Mouse (Mus musculus): Measurements from ENCODE around the gene Atp4b. TPM values are rescaled to one million over a fixed set of nuclear protein-coding genes. Genes with fewer than 3 reads are reported as not detected.

Atp4b gene
- not detected in 2 replicates for polyA plus RNA-seq (2015; fragmentation: Nextera tagmentation; extraction: Ambion mirVana)

- Histone ChIP-seq H3K36me3 (ENCODE audit: control insufficient read depth, insufficient read depth) (no peaks in the 10 kb centered on the region), H3K4me1 (replicated peaks; ENCODE audit: control insufficient read depth, insufficient read depth, low read length) (no peaks in the 10 kb centered on the region), H3K4me2 (ENCODE audit: low read length) (no peak within 1 kb of the TSS), H3K9ac (replicated peaks; ENCODE audit: low read depth, low read length) (no peak within 1 kb of the TSS), H3K4me3 (replicated peaks; ENCODE audit: low read length) (no peak within 1 kb of the TSS), H3K27ac (ENCODE audit: low read length) (no peak within 1 kb of the TSS), H3K27me3 (replicated peaks; ENCODE audit: control insufficient read depth, insufficient read depth, low read length) (no peaks in the 10 kb centered on the region), H3K9me3 (ENCODE audit: control insufficient read depth, low read length) (no peaks in the 10 kb centered on the region)
- WGBS: 78% methylated on average over 5 of the region's 5 CpGs
- no peak for ATAC-seq
Observed at GRCm38 (mm10) chr8:13396725-13397124, at the start of gene Atp4b. Atp4b (minus strand) TSS chr8:13396825.

- no peak overlapping the region for H3K4me3 ChIP-seq (replicated peaks; ENCODE audit: low read length)
- H3K4me2 ChIP-seq (ENCODE audit: low read length): no peak overlapping the region
- H3K9ac ChIP-seq (replicated peaks; ENCODE audit: low read depth, low read length): no peak overlapping the region
- H3K4me1 ChIP-seq (replicated peaks; ENCODE audit: control insufficient read depth, insufficient read depth, low read length): no peaks in the 10 kb centered on the region
- no peaks in the 10 kb centered on the region for H3K36me3 ChIP-seq (ENCODE audit: control insufficient read depth, insufficient read depth)
- H3K27me3 ChIP-seq (replicated peaks; ENCODE audit: control insufficient read depth, insufficient read depth, low read length): no peaks in the 10 kb centered on the region
- no peaks in the 10 kb centered on the region for H3K9me3 ChIP-seq (ENCODE audit: control insufficient read depth, low read length)
- ATAC-seq: no peak
- no peak overlapping the region for H3K27ac ChIP-seq (ENCODE audit: low read length)
- 90% methylated on average over 2 of the region's 2 CpGs for WGBS
Observed at GRCm38 (mm10) chr8:13442152-13442551, 45.5 kb upstream of the Atp4b start.

GRCm38 (mm10) chr8:13437531-13437930 lies 40.9 kb upstream of the Atp4b start:
- H3K4me3 ChIP-seq (replicated peaks; ENCODE audit: low read length): no peak overlapping the region
- WGBS: 83% methylated on average over 2 of the region's 2 CpGs
- H3K9me3 ChIP-seq (ENCODE audit: control insufficient read depth, low read length): no peaks in the 10 kb centered on the region
- H3K9ac ChIP-seq (replicated peaks; ENCODE audit: low read depth, low read length): no peak overlapping the region
- no peaks in the 10 kb centered on the region for H3K4me1 ChIP-seq (replicated peaks; ENCODE audit: control insufficient read depth, insufficient read depth, low read length)
- no peak overlapping the region for H3K4me2 ChIP-seq (ENCODE audit: low read length)
- H3K27me3 ChIP-seq (replicated peaks; ENCODE audit: control insufficient read depth, insufficient read depth, low read length): peaks cover 14% of the 10 kb centered on the region
- H3K27ac ChIP-seq (ENCODE audit: low read length): no peak overlapping the region
- no peak for ATAC-seq
- H3K36me3 ChIP-seq (ENCODE audit: control insufficient read depth, insufficient read depth): no peaks in the 10 kb centered on the region

- Histone ChIP-seq H3K9ac (replicated peaks; ENCODE audit: low read depth, low read length) (no peak overlapping the region), H3K36me3 (ENCODE audit: control insufficient read depth, insufficient read depth) (no peaks in the 10 kb centered on the region), H3K9me3 (ENCODE audit: control insufficient read depth, low read length) (no peaks in the 10 kb centered on the region), H3K27ac (ENCODE audit: low read length) (no peak overlapping the region), H3K4me2 (ENCODE audit: low read length) (no peak overlapping the region), H3K27me3 (replicated peaks; ENCODE audit: control insufficient read depth, insufficient read depth, low read length) (peaks cover 14% of the 10 kb centered on the region), H3K4me3 (replicated peaks; ENCODE audit: low read length) (no peak overlapping the region), H3K4me1 (replicated peaks; ENCODE audit: control insufficient read depth, insufficient read depth, low read length) (no peaks in the 10 kb centered on the region)
- 3% methylated on average over 8 of the region's 8 CpGs for WGBS
- ATAC-seq: no peak
Observed at GRCm38 (mm10) chr8:13436052-13436451, 39.4 kb upstream of the Atp4b start.

GRCm38 (mm10) chr8:13434889-13435288 lies 38.3 kb upstream of the Atp4b start, which contains the start of gene Tmem255b:
Tmem255b (plus strand) TSS chr8:13435189.
- 10% methylated on average over 10 of the region's 10 CpGs for WGBS
- Histone ChIP-seq H3K27ac (ENCODE audit: low read length) (no peak within 1 kb of the TSS), H3K4me3 (replicated peaks; ENCODE audit: low read length) (no peak within 1 kb of the TSS), H3K4me2 (ENCODE audit: low read length) (no peak within 1 kb of the TSS), H3K9ac (replicated peaks; ENCODE audit: low read depth, low read length) (no peak within 1 kb of the TSS), H3K36me3 (ENCODE audit: control insufficient read depth, insufficient read depth) (no peaks in the 10 kb centered on the region), H3K4me1 (replicated peaks; ENCODE audit: control insufficient read depth, insufficient read depth, low read length) (peaks cover 3% of the 10 kb centered on the region; the same call in 1 of the 2 replicates), H3K9me3 (ENCODE audit: control insufficient read depth, low read length) (no peaks in the 10 kb centered on the region), H3K27me3 (replicated peaks; ENCODE audit: control insufficient read depth, insufficient read depth, low read length) (peaks cover 14% of the 10 kb centered on the region)
- ATAC-seq: no peak

- ATAC-seq: no peak
- peaks cover 14% of the 10 kb centered on the region for H3K27me3 ChIP-seq (replicated peaks; ENCODE audit: control insufficient read depth, insufficient read depth, low read length)
- 70% methylated on average over 5 of the region's 5 CpGs for WGBS
- no peak overlapping the region for H3K4me2 ChIP-seq (ENCODE audit: low read length)
- H3K36me3 ChIP-seq (ENCODE audit: control insufficient read depth, insufficient read depth): no peaks in the 10 kb centered on the region
- no peak overlapping the region for H3K9ac ChIP-seq (replicated peaks; ENCODE audit: low read depth, low read length)
- H3K27ac ChIP-seq (ENCODE audit: low read length): no peak overlapping the region
- H3K4me1 ChIP-seq (replicated peaks; ENCODE audit: control insufficient read depth, insufficient read depth, low read length): peaks cover 3% of the 10 kb centered on the region; the same call in 1 of the 2 replicates
- H3K9me3 ChIP-seq (ENCODE audit: control insufficient read depth, low read length): no peaks in the 10 kb centered on the region
- no peak overlapping the region for H3K4me3 ChIP-seq (replicated peaks; ENCODE audit: low read length)
Observed at GRCm38 (mm10) chr8:13433130-13433529, 36.5 kb upstream of the Atp4b start.

- no peak overlapping the region for H3K4me3 ChIP-seq (replicated peaks; ENCODE audit: low read length)
- peaks cover 3% of the 10 kb centered on the region; the same call in 1 of the 2 replicates for H3K4me1 ChIP-seq (replicated peaks; ENCODE audit: control insufficient read depth, insufficient read depth, low read length)
- H3K27me3 ChIP-seq (replicated peaks; ENCODE audit: control insufficient read depth, insufficient read depth, low read length): peaks cover 12% of the 10 kb centered on the region
- ATAC-seq: no peak
- no peak overlapping the region for H3K27ac ChIP-seq (ENCODE audit: low read length)
- no peak overlapping the region; the same call in 1 of the 2 replicates for H3K9ac ChIP-seq (replicated peaks; ENCODE audit: low read depth, low read length)
- no peak overlapping the region for H3K4me2 ChIP-seq (ENCODE audit: low read length)
- no peaks in the 10 kb centered on the region for H3K9me3 ChIP-seq (ENCODE audit: control insufficient read depth, low read length)
- H3K36me3 ChIP-seq (ENCODE audit: control insufficient read depth, insufficient read depth): no peaks in the 10 kb centered on the region
Observed at GRCm38 (mm10) chr8:13430866-13431265, 34.2 kb upstream of the Atp4b start.

- Histone ChIP-seq H3K9ac (replicated peaks; ENCODE audit: low read depth, low read length) (no peak overlapping the region; the same call in 1 of the 2 replicates), H3K9me3 (ENCODE audit: control insufficient read depth, low read length) (no peaks in the 10 kb centered on the region), H3K36me3 (ENCODE audit: control insufficient read depth, insufficient read depth) (no peaks in the 10 kb centered on the region), H3K4me3 (replicated peaks; ENCODE audit: low read length) (no peak overlapping the region), H3K27me3 (replicated peaks; ENCODE audit: control insufficient read depth, insufficient read depth, low read length) (peaks cover 8% of the 10 kb centered on the region), H3K27ac (ENCODE audit: low read length) (no peak overlapping the region), H3K4me2 (ENCODE audit: low read length) (no peak overlapping the region), H3K4me1 (replicated peaks; ENCODE audit: control insufficient read depth, insufficient read depth, low read length) (peaks cover 3% of the 10 kb centered on the region; the same call in 1 of the 2 replicates)
- 61% methylated on average over 7 of the region's 7 CpGs for WGBS
- no peak for ATAC-seq
Observed at GRCm38 (mm10) chr8:13430412-13430811, 33.8 kb upstream of the Atp4b start.

GRCm38 (mm10) chr8:13428156-13428555 lies 31.5 kb upstream of the Atp4b start:
- Histone ChIP-seq H3K36me3 (ENCODE audit: control insufficient read depth, insufficient read depth) (no peaks in the 10 kb centered on the region), H3K27me3 (replicated peaks; ENCODE audit: control insufficient read depth, insufficient read depth, low read length) (no peaks in the 10 kb centered on the region), H3K4me2 (ENCODE audit: low read length) (no peak overlapping the region), H3K9ac (replicated peaks; ENCODE audit: low read depth, low read length) (no peak overlapping the region), H3K27ac (ENCODE audit: low read length) (no peak overlapping the region), H3K9me3 (ENCODE audit: control insufficient read depth, low read length) (no peaks in the 10 kb centered on the region), H3K4me1 (replicated peaks; ENCODE audit: control insufficient read depth, insufficient read depth, low read length) (peaks cover 3% of the 10 kb centered on the region; the same call in 1 of the 2 replicates), H3K4me3 (replicated peaks; ENCODE audit: low read length) (no peak overlapping the region)
- ATAC-seq: no peak
- WGBS: 88% methylated on average over 9 of the region's 9 CpGs

GRCm38 (mm10) chr8:13427351-13427750 lies 30.7 kb upstream of the Atp4b start:
- Histone ChIP-seq H3K36me3 (ENCODE audit: control insufficient read depth, insufficient read depth) (no peaks in the 10 kb centered on the region), H3K4me1 (replicated peaks; ENCODE audit: control insufficient read depth, insufficient read depth, low read length) (peaks cover 3% of the 10 kb centered on the region; the same call in 1 of the 2 replicates), H3K9ac (replicated peaks; ENCODE audit: low read depth, low read length) (no peak overlapping the region), H3K27me3 (replicated peaks; ENCODE audit: control insufficient read depth, insufficient read depth, low read length) (no peaks in the 10 kb centered on the region), H3K27ac (ENCODE audit: low read length) (no peak overlapping the region), H3K9me3 (ENCODE audit: control insufficient read depth, low read length) (no peaks in the 10 kb centered on the region), H3K4me3 (replicated peaks; ENCODE audit: low read length) (no peak overlapping the region), H3K4me2 (ENCODE audit: low read length) (no peak overlapping the region)
- no peak for ATAC-seq
- WGBS: 76% methylated on average over 6 of the region's 6 CpGs
